Mouse (Mus musculus): ENCODE measurements at regions not wholly inside any gene's neighbourhood (a gene's known extent, or its start where the extent isn't known, plus 50 kb on each side); places are given as distances from the start of the nearest gene placed in this dataset.

- in situ Hi-C loops (cut with MboI; ENCODE audit: low sequenced_read_pairs in 2 of 2, unreplicated experiment in 2 of 2): no loop called here
- Histone ChIP-seq H3K36me3 (ENCODE audit: control insufficient read depth, insufficient read depth, low read length, poor library complexity, severe bottlenecking) (no peaks in the 10 kb centered on the region), H3K4me1 (ENCODE audit: control insufficient read depth in 2 of 2, insufficient read depth in 2 of 2, low read length in 2 of 2, poor library complexity in 1 of 2) (no peaks in the 10 kb centered on the region), H3K4me3 (ENCODE audit: insufficient read depth in 1 of 2, low read depth in 1 of 2, low read length in 2 of 2, poor library complexity in 1 of 2, severe bottlenecking in 1 of 2) (no peak overlapping the region), H3K9ac (ENCODE audit: insufficient read depth, low read depth, low read length, poor library complexity, severe bottlenecking) (no peak overlapping the region), H3K9me3 (ENCODE audit: control insufficient read depth, insufficient read depth, low read depth, low read length) (no peaks in the 10 kb centered on the region), H3K27ac (ENCODE audit: insufficient read depth, low read depth, low read length, poor library complexity, severe bottlenecking) (no peak overlapping the region)
- no peak for TF ChIP-seq HCFC1 (IDR thresholded peaks at IDR 0.05; ENCODE audit: borderline replicate concordance, insufficient read depth, low read length)
- no peak for DNase-seq (ENCODE audit: low read depth, low spot score)
Measured at GRCm38 (mm10) chr15:8867160-8867891, 100.4 kb upstream of the Ranbp3l start.

GRCm38 (mm10) chr15:8865089-8865933, 102.4 kb upstream of the Ranbp3l start:
- no peak overlapping the region for H3K4me3 ChIP-seq (ENCODE audit: insufficient read depth in 1 of 2, low read depth in 1 of 2, low read length in 2 of 2, poor library complexity in 1 of 2, severe bottlenecking in 1 of 2)
- H3K36me3 ChIP-seq (ENCODE audit: control insufficient read depth, insufficient read depth, low read length, poor library complexity, severe bottlenecking): no peaks in the 10 kb centered on the region
- no peak overlapping the region for H3K27ac ChIP-seq (ENCODE audit: insufficient read depth, low read depth, low read length, poor library complexity, severe bottlenecking)
- in situ Hi-C loops (cut with MboI; ENCODE audit: low sequenced_read_pairs in 2 of 2, unreplicated experiment in 2 of 2): no loop called here
- no peak for DNase-seq (ENCODE audit: low read depth, low spot score)
- no peak for TF ChIP-seq MAFK (IDR thresholded peaks at IDR 0.05; ENCODE audit: insufficient read depth, low read depth, low read length)
- H3K9ac ChIP-seq (ENCODE audit: insufficient read depth, low read depth, low read length, poor library complexity, severe bottlenecking): no peak overlapping the region
- H3K4me1 ChIP-seq (ENCODE audit: control insufficient read depth in 2 of 2, insufficient read depth in 2 of 2, low read length in 2 of 2, poor library complexity in 1 of 2): no peaks in the 10 kb centered on the region
- H3K9me3 ChIP-seq (ENCODE audit: control insufficient read depth, insufficient read depth, low read depth, low read length): no peaks in the 10 kb centered on the region

GRCm38 (mm10) chr15:8856419-8857084, 111.2 kb upstream of the Ranbp3l start:
- DNase-seq (ENCODE audit: low read depth, low spot score): no peak
- H3K9me3 ChIP-seq (ENCODE audit: control insufficient read depth, insufficient read depth, low read depth, low read length): no peaks in the 10 kb centered on the region
- H3K9ac ChIP-seq (ENCODE audit: insufficient read depth, low read depth, low read length, poor library complexity, severe bottlenecking): no peak overlapping the region
- H3K27ac ChIP-seq (ENCODE audit: insufficient read depth, low read depth, low read length, poor library complexity, severe bottlenecking): no peak overlapping the region
- TF ChIP-seq MAFK (IDR thresholded peaks at IDR 0.05; ENCODE audit: insufficient read depth, low read depth, low read length) (no peak), HCFC1 (IDR thresholded peaks at IDR 0.05; ENCODE audit: borderline replicate concordance, insufficient read depth, low read length) (no peak), ZC3H11A (IDR thresholded peaks at IDR 0.05; ENCODE audit: borderline replicate concordance, low read depth, low read length) (no peak), CHD2 (IDR thresholded peaks at IDR 0.05; ENCODE audit: low read depth, low read length) (no peak), ZNF384 (IDR thresholded peaks at IDR 0.05; ENCODE audit: low read depth, low read length) (no peak)
- no peaks in the 10 kb centered on the region for H3K36me3 ChIP-seq (ENCODE audit: control insufficient read depth, insufficient read depth, low read length, poor library complexity, severe bottlenecking)
- no peak overlapping the region for H3K4me3 ChIP-seq (ENCODE audit: insufficient read depth in 1 of 2, low read depth in 1 of 2, low read length in 2 of 2, poor library complexity in 1 of 2, severe bottlenecking in 1 of 2)
- in situ Hi-C loops (cut with MboI; ENCODE audit: low sequenced_read_pairs in 2 of 2, unreplicated experiment in 2 of 2): no loop called here
- no peaks in the 10 kb centered on the region for H3K4me1 ChIP-seq (ENCODE audit: control insufficient read depth in 2 of 2, insufficient read depth in 2 of 2, low read length in 2 of 2, poor library complexity in 1 of 2)

DNA sequence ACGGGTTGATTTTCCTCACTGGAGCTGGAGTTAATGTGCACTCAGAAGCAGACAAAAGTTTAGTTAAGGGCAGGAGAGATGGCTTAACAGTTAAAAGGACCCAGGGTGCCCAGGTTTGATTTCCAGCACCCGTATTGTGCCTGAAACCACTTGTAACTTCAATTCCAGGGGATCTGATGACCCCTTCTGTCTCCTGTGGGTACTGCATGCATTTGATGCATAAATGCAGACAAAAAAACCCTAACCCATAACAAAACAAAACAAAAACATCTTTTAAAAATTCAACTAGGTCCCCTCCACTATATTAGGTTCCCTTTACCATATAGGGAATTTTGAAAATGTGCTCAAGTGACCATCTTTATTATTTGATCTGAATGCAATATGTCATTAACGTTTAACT, 112.2 kb upstream of the Ranbp3l start:
- Histone ChIP-seq H3K36me3 (ENCODE audit: control insufficient read depth, insufficient read depth, low read length, poor library complexity, severe bottlenecking) (no peaks in the 10 kb centered on the region), H3K4me3 (ENCODE audit: insufficient read depth in 1 of 2, low read depth in 1 of 2, low read length in 2 of 2, poor library complexity in 1 of 2, severe bottlenecking in 1 of 2) (no peak overlapping the region), H3K27ac (ENCODE audit: insufficient read depth, low read depth, low read length, poor library complexity, severe bottlenecking) (no peak overlapping the region), H3K9me3 (ENCODE audit: control insufficient read depth, insufficient read depth, low read depth, low read length) (no peaks in the 10 kb centered on the region), H3K4me1 (ENCODE audit: control insufficient read depth in 2 of 2, insufficient read depth in 2 of 2, low read length in 2 of 2, poor library complexity in 1 of 2) (no peaks in the 10 kb centered on the region), H3K9ac (ENCODE audit: insufficient read depth, low read depth, low read length, poor library complexity, severe bottlenecking) (no peak overlapping the region)
- DNase-seq (ENCODE audit: low read depth, low spot score): no peak
- no peak for TF ChIP-seq MAFK (IDR thresholded peaks at IDR 0.05; ENCODE audit: insufficient read depth, low read depth, low read length)
- TF ChIP-seq ZC3H11A (IDR thresholded peaks at IDR 0.05; ENCODE audit: borderline replicate concordance, low read depth, low read length): peak; percentile 44; the same call in 1 of the 2 replicates
- in situ Hi-C loops (cut with MboI; ENCODE audit: low sequenced_read_pairs in 2 of 2, unreplicated experiment in 2 of 2): no loop called here

All from ES-E14 (cell line).